Mouse (Mus musculus): ENCODE measurements at regions not wholly inside any gene's neighbourhood (a gene's known extent, or its start where the extent isn't known, plus 50 kb on each side); places are given as distances from the start of the nearest gene placed in this dataset.

DNA sequence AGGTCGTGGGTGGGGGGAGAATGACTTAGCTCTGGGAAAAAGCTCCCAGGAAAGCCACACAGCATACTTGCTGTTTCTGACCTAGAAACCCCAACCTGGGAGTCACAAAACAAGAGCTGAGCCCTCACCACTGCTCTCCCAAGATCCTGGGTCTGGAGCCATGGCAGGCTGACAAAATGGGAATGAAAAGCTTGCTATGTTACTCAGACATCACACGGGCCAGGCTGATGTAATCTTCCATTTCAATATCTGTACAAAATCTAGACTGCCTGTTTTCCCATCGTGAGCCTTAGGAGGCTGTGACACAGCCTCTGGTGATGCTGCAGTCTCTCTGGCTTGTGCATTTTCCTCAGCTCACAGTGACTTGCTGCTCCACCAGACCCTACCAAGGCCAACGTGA, 325.1 kb downstream of the Diras2 start:
- no peak for TF ChIP-seq CTCF (conservative IDR thresholded peaks at IDR 0.05; ENCODE audit: low read length)
- TF ChIP-seq POU5F1 (IDR thresholded peaks at IDR 0.05; ENCODE audit: borderline replicate concordance, low read length): no peak
- no peak for TF ChIP-seq NANOG (IDR thresholded peaks at IDR 0.05; ENCODE audit: borderline replicate concordance, low read length)

All from E14TG2a.4 (cell line).